Mouse (Mus musculus) retina, postnatal 1 day (tissue): ENCODE data around the gene Akt3.

Experiments used
- DNase-seq: peaks from one replicate; pipeline ENCODE4 v3.0.0-alpha.2; 2012

Gene Akt3

DNA sequence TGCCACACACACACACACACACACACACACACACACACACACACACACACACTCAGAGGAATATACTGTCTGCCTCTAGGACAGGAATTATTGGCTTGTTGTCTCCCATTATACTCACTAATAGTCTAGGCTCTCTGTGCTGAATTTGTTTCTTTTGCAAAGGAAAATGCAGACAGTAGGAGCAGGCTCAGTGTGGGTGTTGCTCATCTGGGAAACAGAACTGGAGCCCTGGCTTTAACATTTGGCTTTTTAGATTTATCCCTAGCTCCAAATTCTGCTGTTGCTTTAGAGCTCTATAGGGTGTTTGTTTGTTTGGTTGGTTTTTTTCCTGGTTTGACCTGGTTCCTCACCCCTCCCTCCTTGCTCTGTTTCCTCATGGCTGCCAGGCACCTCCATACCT, 278.8 kb downstream of the Akt3 start:
- DNase-seq, result no peak

DNA sequence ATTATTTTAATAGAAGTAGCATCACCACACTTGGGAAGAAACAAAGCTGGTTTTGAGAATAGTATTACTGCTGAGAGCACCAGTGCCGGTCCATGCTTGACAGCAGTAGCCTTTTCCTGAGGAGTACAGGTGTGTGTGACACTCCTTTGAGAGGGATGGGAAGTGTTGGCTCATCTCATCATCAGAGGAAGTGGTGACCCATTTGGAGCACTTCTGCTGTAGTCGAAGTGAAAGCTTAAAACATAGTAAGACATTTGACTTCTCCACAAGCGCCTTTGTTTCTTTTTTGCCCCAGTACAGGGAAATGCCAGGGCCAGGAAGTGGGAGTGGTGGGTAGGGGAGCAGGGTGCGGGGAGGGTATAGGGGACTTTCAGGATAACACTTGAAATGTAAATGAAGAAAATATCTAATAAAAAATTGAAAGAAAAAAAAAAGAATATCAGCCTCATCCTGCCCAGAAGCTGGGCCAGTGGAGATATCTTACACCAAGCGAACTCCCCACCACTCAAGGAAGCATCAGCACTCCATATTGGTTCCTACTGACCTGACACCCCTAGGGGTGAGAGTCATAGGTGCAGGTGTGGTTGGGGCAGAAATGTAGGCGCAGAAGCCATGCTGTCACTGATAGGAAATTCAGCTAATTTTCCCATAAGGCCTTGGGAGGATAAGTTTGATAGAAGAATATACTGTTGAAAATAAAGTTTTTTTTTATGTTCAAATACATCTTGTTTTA, 284.5 kb downstream of the Akt3 start:
- no peak for DNase-seq

DNA sequence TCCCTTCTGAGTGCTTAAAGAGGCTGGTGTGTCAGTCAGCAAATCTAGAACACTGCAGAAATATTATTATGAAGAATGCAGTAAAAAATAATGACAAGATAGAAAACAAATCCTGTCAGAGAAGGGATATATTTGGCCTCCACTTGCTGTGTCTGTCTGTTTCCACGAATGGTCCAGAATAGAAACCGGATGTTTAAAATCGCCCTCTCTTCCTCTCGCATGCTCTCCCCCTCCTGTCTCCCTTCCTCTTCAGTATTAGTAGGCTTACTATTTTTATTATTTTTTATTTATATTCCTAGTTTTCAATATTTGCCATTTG, 286.6 kb downstream of the Akt3 start:
- DNase-seq, result no peak

DNA sequence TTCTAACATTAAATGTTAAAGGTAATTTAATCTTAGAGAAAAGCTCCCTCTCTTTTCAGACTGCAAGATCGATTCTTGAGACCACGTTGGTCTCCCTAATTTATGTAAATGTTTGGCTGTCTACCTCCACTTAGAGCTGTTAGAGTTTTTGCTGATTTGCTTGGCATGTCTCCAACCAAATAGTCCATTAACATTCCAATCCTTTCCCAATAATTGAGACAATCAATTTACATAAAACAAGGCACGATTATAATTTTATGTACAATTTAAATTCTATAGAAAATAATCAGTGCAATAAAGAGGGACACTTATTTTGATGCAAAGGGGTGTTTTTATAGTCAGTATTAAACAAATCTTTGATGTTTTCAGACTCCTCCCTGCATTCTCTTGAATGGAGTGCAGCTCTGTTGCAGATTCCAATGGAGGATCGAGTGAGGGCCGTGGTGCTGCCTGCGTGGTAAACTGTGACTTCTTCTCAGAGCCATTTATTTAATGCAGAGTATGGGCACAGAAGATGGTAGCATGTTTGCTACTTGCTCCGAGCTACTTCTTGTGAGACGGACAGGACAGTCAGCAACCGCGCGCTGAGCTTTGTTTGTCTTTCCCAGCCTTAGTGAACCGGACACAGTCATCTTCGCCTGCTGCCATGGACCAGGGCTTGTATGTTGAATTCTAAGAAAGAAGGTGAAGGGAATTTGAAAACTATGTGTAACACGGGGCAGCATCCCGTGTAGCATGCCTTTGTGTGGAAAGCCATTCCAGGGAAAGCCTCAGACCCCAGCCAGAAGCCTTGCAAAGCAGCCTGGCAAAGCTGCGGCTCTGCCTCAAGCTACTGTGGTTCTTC, 287.1 kb downstream of the Akt3 start:
- DNase-seq, result no peak
